Mouse (Mus musculus): ENCODE measurements around the gene Stxbp3. TPM values are rescaled to one million over a fixed set of nuclear protein-coding genes. Genes with fewer than 3 reads are reported as not detected.

Stxbp3 gene
- polyA plus RNA-seq, 1 experiment: 6.9 TPM

DNA sequence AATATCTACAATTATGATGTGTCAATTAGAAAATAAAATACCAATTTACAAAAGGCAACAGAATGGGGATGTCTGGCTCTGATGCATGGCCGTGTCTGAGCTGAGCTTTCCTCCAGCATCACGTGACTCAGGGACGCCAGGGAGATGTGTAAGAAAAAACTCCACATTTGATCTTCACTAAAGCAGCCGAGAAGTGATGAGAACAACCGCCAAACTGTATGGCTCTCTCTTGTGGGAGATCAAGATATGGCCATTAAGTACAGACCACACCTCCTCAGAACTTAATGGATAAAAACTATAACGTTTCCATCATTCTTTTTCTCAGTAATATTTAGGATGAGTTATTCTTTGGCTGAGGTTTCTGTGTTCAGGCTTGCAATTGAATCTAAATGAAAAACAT is 89.3 kb downstream of the Stxbp3 start:
- DNase-seq (ENCODE audit: low read depth in 1 of 2, low spot score in 2 of 2): no peak
- H3K27me3 ChIP-seq (ENCODE audit: control insufficient read depth, insufficient read depth, low read length): no peaks in the 10 kb centered on the region
- H3K27ac ChIP-seq (ENCODE audit: insufficient read depth, low read length): no peak overlapping the region
- WGBS: 66% methylated on average over 6 of the region's 6 CpGs
- H3K4me3 ChIP-seq (ENCODE audit: extremely low read depth, insufficient read depth, insufficient read length): no peak overlapping the region; the same call in 1 of the 2 replicates
- no peaks in the 10 kb centered on the region for H3K4me1 ChIP-seq (ENCODE audit: control insufficient read depth, insufficient read depth, insufficient read length)
- H3K36me3 ChIP-seq (ENCODE audit: control insufficient read depth, insufficient read depth, low read length): no peaks in the 10 kb centered on the region
- TF ChIP-seq CTCF (IDR thresholded peaks at IDR 0.05; ENCODE audit: extremely low read depth, insufficient read depth, insufficient read length, insufficient replicate concordance) (no peak), POLR2A (IDR thresholded peaks at IDR 0.05; ENCODE audit: low read depth, low read length) (no peak)

GRCm38 (mm10) chr3:108744060-108744459 is 96.3 kb downstream of the Stxbp3 start:
- H3K4me3 ChIP-seq (ENCODE audit: extremely low read depth, insufficient read depth, insufficient read length): no peak overlapping the region
- H3K27ac ChIP-seq (ENCODE audit: insufficient read depth, low read length): no peak overlapping the region
- no peaks in the 10 kb centered on the region for H3K36me3 ChIP-seq (ENCODE audit: control insufficient read depth, insufficient read depth, low read length)
- TF ChIP-seq POLR2A (IDR thresholded peaks at IDR 0.05; ENCODE audit: low read depth, low read length): no peak
- no peak for TF ChIP-seq CTCF (IDR thresholded peaks at IDR 0.05; ENCODE audit: extremely low read depth, insufficient read depth, insufficient read length, insufficient replicate concordance)
- WGBS: 90% methylated on average over 4 of the region's 4 CpGs
- no peaks in the 10 kb centered on the region for H3K4me1 ChIP-seq (ENCODE audit: control insufficient read depth, insufficient read depth, insufficient read length)
- no peak for DNase-seq (ENCODE audit: low read depth in 1 of 2, low spot score in 2 of 2)
- no peaks in the 10 kb centered on the region for H3K27me3 ChIP-seq (ENCODE audit: control insufficient read depth, insufficient read depth, low read length)

Other genes with a start within 250 kb of the Stxbp3 start
- gene Wdr47, start 249.2 kb downstream of the Stxbp3 start, polyA plus RNA-seq (2012; rRNA removed): 2.6 and 2.9 TPM in 2 replicates
- gene Clcc1, start 186.6 kb downstream of the Stxbp3 start, polyA plus RNA-seq (2012; rRNA removed): 21.4 and 29.2 TPM in 2 replicates
- gene Gpsm2, start 118.2 kb downstream of the Stxbp3 start, polyA plus RNA-seq (2012; rRNA removed): 1.8 and 2.5 TPM in 2 replicates
- 0.05 and 0.07 TPM in 2 replicates for gene Aknad1, start 100.9 kb downstream of the Stxbp3 start, polyA plus RNA-seq (2012; rRNA removed)
- 1.7 and 2.0 TPM in 2 replicates for gene Fndc7, start 49.5 kb upstream of the Stxbp3 start, polyA plus RNA-seq (2012; rRNA removed)
- 61.4 and 111 TPM in 2 replicates for gene Prpf38b, start 71.2 kb upstream of the Stxbp3 start, polyA plus RNA-seq (2012; rRNA removed)
- gene Henmt1, start 99.3 kb upstream of the Stxbp3 start, polyA plus RNA-seq (2012; rRNA removed): 0.33 and 0.54 TPM in 2 replicates
- not detected in 2 replicates for gene Gm9857, start 99.9 kb upstream of the Stxbp3 start, polyA plus RNA-seq (2012; rRNA removed)
- 1.8 and 2.5 TPM in 2 replicates for gene Fam102b, start 187.1 kb upstream of the Stxbp3 start, polyA plus RNA-seq (2012; rRNA removed)
- gene Slc25a54, start 239.9 kb upstream of the Stxbp3 start, polyA plus RNA-seq (2012; rRNA removed): not detected in 2 replicates

All from spleen, adult 2 months (tissue).